Mouse (Mus musculus): ENCODE measurements around the gene Prr5l.
A peak's percentile ranks its signal among the peaks of the same experiment; 100 is the strongest.
"Not testable (repeated sequence)": the region's sequence is repeated elsewhere in the genome, so short reads cannot be mapped to it uniquely, and the experiment has no call there.

Gene Prr5l

DNA sequence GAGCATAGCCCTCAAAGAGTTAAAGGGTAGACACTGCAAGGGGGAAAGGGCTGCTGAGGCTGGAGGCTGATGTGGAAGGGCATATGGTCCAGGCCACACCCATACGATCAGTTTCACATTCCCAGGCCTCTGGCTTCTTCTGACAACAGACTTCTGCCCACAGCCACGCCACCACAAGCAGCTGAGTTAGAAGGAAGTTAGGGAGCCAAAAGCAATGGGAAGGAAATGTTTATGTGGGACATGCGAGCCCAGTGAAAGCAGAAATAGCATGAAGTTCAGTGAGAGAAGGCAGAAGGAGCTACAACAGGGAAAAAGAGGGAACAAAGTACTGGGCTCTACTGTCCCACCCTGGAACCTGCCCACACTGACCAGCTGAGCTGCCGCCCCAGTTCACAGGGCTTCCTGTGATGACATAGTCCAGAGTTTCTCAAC, 119.9 kb downstream of the Prr5l start:
- no peak for DNase-seq (ENCODE audit: low read depth, low spot score)

- DNase-seq (ENCODE audit: low read depth, low spot score): no peak
These were observed 120.4 kb downstream of the Prr5l start for GRCm38 (mm10) chr2:101762405-101762804.

DNA sequence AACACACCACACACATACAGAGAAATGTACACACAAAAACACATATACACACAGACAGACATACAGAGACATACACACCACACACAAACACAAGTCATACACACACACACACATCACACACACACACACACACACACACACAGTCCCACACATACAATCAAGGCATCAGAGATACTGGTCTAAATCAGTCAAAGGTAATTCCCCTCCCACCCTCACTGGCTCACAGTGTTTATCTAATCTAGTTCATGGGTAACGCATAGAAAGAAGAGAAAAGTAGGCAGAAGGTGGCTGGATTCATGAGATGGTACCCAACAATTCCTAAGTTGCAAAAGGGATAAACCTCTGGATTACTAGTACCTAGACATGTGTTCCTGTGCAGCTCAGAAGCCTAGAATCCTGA, 120.9 kb downstream of the Prr5l start:
- DNase-seq (ENCODE audit: low read depth, low spot score): no peak

DNA sequence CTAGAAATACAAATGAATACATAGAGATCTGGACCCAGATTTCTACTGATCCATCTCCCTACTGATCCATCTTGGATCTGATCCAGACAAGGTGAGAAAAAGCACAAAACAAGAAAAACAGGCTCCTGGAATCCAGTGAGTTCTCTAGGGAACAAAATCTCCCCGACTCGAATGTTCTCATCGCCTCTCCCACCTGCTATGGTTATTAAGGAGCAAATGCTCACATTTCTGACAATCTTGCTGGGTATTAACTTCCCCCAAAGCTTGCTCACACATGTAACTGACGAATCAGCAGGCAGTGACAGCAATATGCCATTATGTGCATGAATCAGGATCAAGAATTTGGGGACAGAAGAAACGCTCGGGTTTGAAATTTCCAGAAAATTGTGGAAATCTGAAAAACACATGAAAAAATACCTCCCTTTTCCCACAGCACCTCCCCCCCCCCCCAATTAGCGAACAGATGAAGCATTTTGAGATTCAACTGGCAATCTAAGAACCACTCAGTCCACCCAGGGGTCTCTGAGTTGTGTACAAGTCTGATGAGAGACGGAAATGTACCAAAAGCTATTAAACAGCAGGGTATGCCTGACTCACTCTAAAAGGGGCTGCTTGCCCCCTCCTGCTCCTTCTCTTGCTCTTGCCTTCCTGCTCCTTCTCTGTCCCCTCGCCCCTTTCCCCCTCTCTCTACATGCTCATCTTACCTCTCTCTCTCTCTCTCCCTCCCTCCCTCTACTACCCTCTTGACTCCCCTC, 123.1 kb downstream of the Prr5l start:
- no peak for DNase-seq (ENCODE audit: low read depth, low spot score)

- no peak for DNase-seq (ENCODE audit: low read depth, low spot score)
These were observed 125.0 kb downstream of the Prr5l start for GRCm38 (mm10) chr2:101757806-101758205.

- no peak for DNase-seq (ENCODE audit: low read depth, low spot score)
These were observed 126.6 kb downstream of the Prr5l start for GRCm38 (mm10) chr2:101756069-101756753.

GRCm38 (mm10) chr2:101754939-101755555, 127.8 kb downstream of the Prr5l start:
- no peak for DNase-seq (ENCODE audit: low read depth, low spot score)

GRCm38 (mm10) chr2:101754428-101754827, 128.4 kb downstream of the Prr5l start:
- no peak for DNase-seq (ENCODE audit: low read depth, low spot score)

DNA sequence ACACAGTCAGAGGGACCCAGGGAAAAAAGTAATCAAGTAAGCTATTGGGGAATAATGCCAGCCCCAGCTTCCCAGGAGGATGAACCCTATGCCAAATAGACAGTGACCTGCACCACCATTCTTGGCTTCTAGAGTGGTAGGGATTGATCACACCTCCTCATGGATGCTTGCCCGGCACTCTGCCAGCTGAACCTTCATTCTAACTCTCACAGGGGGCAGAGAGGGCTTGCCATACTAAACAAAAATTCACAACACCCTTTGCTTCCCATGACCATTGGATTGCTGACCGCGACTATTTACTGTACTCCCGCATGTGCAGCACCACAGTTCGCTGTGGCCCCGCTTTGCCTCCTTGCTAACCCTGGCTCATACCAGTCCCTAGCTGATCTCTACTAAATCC, 129.8 kb downstream of the Prr5l start:
- DNase-seq (ENCODE audit: low read depth, low spot score): no peak

DNA sequence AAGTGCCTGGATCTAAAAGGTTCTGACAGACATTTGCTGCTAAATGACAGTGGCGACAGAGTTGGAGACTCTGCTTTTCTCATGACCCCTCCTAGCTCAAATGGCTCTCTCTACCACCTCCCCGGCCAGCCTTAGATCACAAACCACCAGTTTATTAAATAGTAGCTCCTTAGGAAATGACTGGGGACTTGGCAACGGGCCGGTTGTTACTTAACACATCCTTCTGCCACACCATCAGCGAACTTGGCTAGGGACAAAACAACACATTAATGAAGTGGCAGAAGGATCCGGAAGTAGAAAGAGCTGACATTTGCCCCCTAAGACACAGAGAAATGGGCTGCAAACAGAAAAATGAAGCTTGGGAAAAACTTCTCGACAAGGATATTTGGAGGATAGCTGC, 130.4 kb downstream of the Prr5l start:
- DNase-seq (ENCODE audit: low read depth, low spot score): no peak

- no peak for DNase-seq (ENCODE audit: low read depth, low spot score)
These were observed 131.4 kb downstream of the Prr5l start for GRCm38 (mm10) chr2:101751236-101751922.

DNA sequence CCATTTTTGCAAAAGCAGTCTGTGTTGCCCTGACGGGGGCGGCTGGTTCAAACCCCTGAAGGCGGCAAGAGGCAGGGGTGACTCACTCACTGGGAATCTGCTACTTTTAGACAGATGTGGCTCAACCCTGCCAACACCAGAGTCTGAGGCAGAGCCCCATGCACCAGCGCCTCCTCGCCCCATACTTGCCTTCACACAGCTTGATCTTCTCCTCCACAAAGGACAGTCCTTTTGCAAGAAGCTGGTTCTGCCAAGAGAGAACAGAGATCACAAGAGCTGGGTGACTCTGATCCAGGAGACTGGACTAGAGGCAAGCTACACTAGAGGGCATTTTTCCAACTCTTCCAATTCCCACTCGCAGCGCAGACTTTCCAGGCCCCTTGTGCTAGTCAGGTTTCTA, 136.3 kb downstream of the Prr5l start:
- no peak for DNase-seq (ENCODE audit: low read depth, low spot score)

DNA sequence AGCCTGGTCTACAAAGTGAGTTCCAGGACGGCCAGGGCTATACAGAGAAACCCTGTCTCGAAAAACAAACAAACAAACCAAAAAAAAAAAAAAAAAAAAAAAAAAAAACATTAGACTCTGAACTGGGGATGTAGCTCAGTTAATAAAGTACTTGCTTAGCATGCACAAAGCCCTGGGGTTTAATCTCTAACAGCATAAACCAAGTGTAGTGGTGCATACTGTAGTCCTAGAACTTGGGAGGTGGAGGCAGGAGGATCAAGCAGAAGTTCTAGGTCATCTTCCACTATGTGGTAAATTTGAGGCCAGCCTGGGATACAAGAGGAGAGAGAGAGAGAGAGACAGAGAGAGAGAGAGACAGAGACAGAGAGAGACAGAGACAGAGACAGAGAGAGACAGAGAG, 137.2 kb downstream of the Prr5l start:
- not testable (repeated sequence) for DNase-seq (ENCODE audit: low read depth, low spot score)

DNA sequence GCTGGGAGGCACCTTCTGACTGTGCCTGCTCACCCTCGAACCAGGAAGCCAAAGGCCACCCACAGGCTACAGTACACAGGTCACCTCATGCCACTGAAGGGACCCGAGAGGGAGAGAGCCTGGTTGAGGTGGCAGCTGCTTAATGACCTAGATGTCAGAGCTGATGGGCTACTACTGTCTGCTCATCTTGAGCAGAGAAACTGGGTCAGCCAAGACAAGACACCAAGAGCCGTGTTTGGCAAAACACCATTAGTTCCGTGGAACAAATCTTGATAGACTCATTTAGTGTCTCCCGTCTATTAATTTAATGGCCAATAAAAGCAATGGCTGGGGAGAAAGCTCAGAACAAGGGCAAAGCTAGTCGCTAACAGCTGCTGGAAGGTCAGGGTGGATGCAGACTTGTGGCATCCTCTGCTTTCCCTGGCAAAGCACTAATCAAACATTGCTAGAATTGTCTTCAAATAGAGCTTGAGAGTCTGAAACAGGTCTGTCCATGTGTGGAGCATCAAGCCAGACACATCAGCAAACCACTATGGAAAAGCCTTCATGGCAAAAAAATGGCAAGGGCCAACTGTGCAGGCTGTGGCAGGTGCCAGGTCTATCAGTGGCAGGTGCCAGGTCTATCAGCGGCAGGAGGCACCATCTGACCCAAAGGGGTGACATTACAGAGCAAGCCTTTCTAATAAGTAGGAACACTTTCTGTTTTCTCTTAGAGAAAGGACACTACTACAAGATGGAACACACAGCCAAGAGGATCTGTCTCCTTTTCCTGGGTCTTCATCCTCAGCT, 140.6 kb downstream of the Prr5l start:
- DNase-seq (ENCODE audit: low read depth, low spot score): peak; percentile 19

DNA sequence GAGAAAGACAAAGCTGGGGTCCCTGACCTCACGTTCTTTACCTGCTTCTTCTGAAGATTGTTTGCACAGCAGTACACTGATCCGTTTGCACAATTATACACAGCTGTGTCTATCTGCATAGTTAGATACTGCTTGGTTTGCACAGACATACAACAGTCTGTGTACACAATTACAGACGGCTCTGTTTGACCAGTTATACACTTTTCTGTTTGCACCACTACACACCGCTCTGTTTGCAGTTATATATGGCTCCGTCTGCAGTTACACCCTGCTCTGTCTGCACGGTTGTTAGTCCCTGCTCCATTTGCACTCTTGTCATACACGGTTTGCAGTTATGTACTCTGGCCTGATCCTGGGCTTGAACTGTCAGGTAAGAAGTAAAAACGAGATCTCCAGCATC, 141.2 kb downstream of the Prr5l start:
- no peak for DNase-seq (ENCODE audit: low read depth, low spot score)

DNA sequence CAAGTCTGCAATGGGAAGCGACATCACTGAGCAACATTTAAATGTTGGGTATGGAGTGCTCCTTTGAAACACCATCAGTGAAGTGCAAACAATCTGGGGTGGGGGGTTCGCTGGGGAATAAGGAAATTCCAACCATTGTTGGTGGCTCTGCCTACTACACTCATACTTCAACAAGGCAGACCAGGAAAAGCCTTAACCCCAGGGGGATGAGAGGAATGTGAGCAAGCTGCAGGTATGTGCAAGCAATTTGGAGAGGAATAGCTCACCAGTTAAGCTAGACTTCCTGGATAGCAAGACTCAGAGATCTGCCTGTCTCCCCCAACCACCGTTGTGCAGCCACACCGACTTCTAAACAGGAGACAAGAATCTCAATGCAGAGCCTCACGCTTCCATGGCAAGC, 142.9 kb downstream of the Prr5l start:
- DNase-seq (ENCODE audit: low read depth, low spot score): no peak

- no peak for DNase-seq (ENCODE audit: low read depth, low spot score)
These were observed 149.3 kb downstream of the Prr5l start for GRCm38 (mm10) chr2:101733564-101733963.

- DNase-seq (ENCODE audit: low read depth, low spot score): no peak
These were observed 150.0 kb downstream of the Prr5l start for GRCm38 (mm10) chr2:101732777-101733210.

DNA sequence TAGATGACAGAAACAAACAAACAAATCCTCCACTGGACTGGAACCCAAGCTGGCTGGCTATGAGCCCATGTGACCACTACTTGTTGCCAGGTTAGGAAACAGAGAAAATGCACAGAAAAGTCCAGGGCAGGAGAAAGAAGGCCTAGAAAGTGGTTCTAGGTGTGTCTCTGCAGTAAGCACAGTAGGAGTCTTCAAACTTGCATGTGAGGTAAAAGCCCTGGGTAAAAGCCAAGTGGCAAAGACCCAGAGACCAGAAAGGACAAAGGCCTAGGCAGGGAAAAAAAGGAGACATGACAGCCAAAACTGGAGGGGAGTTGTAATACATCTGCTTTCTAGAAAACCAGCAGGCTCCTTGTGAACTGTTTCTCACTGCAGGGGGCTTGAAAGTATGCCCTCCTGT, 151.9 kb downstream of the Prr5l start:
- DNase-seq (ENCODE audit: low read depth, low spot score): no peak

DNA sequence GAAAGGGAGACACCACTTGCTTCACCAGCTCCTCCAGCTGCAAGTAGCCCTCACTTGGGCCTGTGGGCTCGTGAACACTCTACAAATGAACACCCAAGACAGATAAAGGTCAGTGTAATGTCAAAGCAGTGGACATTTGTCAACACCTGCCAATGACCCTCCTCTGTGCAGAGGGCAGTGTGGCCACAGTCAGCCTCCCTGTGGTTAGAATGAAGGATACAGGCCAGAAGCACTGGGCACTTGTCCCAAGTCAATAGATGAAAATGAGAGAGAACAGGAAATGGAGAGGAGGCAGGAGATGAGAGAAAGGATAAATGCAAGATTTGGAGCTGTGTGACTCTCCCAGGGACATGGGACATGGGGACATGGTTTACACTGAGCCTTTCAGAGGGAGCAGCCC, 153.4 kb downstream of the Prr5l start:
- DNase-seq (ENCODE audit: low read depth, low spot score): no peak

DNA sequence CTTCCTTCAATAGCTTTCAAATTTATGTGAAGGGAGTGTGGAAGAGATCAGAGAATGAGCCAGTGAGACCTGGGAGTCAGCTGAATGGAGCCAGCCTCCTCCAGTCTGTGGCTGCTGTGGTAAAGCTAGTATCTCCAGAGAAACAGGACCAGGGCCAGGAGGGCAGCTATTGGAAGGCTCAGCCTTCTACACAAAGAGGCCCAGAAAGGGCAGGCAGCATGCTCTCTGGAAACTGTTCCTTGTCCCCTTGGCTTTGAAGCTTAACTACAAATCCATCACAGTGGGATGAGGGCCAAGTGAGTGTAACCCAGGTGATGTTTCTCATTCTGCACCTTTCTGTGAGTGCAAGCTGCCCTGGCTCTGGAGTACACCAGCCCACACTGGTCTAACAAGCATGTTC, 155.0 kb downstream of the Prr5l start:
- DNase-seq (ENCODE audit: low read depth, low spot score): no peak

Data from retina, postnatal 7 days (tissue).